In genomic region chr9:46442739-46443181, GRCm38 (mm10) we compare ENCODE assay signal across 8 mouse cellular contexts.
DNase-seq lines count a peak whose midpoint lies in the region; ATAC-seq lines count a peak whose summit lies in the region.

No protein-coding gene starts in this region.

- H3K4me2 ChIP-seq in liver, embryonic 13.5 days: peak overlapping the region; percentile 36

- H3K4me3 ChIP-seq in liver, embryonic 13.5 days (replicated peaks): 0 out of 2 replicates have a peak overlapping the region, but pooled peaks have one; percentile 16

- H3K9me3 ChIP-seq in liver, embryonic 13.5 days (replicated peaks): no peaks in the 10 kb centered on the region

- ATAC-seq in liver, embryonic 13.5 days (ENCODE audit: low read depth): no peak

- 3% methylated on average over 19 of the region's 19 CpGs for WGBS in liver, embryonic 13.5 days (ENCODE audit: insufficient replicate concordance)

- DNase-seq in cerebellum, postnatal 10 days: peak; percentile 43 to 58
- DNase-seq in cerebellum, adult 11 months: no peak
- peak; percentile 45 to 46 for DNase-seq in right cerebral cortex, postnatal 10 days (ENCODE audit: low spot score in 2 of 2)
- DNase-seq in right cerebral cortex, postnatal 25 days: no peak
- DNase-seq in liver, embryonic 13.5 days: no peak
- no peak for DNase-seq in thymus, postnatal 36 days
- no peak for DNase-seq in layer of hippocampus, adult 18-20 months (ENCODE audit: low spot score in 2 of 2)
- DNase-seq in urinary bladder, postnatal 36 days (ENCODE audit: low spot score in 2 of 2): no peak

- no peaks in the 10 kb centered on the region for H3K36me3 ChIP-seq in liver, embryonic 13.5 days

- no peak overlapping the region for H3K9ac ChIP-seq in liver, embryonic 13.5 days

- H3K4me1 ChIP-seq in liver, embryonic 13.5 days (replicated peaks): no peaks in the 10 kb centered on the region

- no peak overlapping the region for H3K27ac ChIP-seq in liver, embryonic 13.5 days

- H3K27me3 ChIP-seq in liver, embryonic 13.5 days: peaks cover 52% of the 10 kb centered on the region

Comparison
In these comparisons a context has a peak if more than half of its experiments do, and no peak if none do; other contexts are left out.
1. DNase-seq: peak in cerebellum, postnatal 10 days (2 of 2) and right cerebral cortex, postnatal 10 days (2 of 2); none in cerebellum, adult 11 months (single experiment), right cerebral cortex, postnatal 25 days (single experiment), liver, embryonic 13.5 days (single experiment), thymus, postnatal 36 days (0 of 2), layer of hippocampus, adult 18-20 months (0 of 2) and urinary bladder, postnatal 36 days (0 of 2).